Mouse (Mus musculus): ENCODE results near the gene Ctsf. TPM values are rescaled to one million over a fixed set of nuclear protein-coding genes. Genes with fewer than 3 reads are reported as not detected.
A peak's percentile ranks its signal among the peaks of the same experiment; 100 is the strongest.

The Ctsf gene
- total RNA-seq, 2 experiments from 2014 or later = 99.2 to 106 TPM

- intact Hi-C loops (cut with DNase I) = no loop called here
- DNase-seq (ENCODE audit: extremely low spot score in 1 of 2, low spot score in 2 of 2) = no peak
Observed at GRCm38 (mm10) chr19:4896780-4897520, 42.0 kb downstream of the Ctsf start.

- intact Hi-C loops (cut with DNase I) = no loop called here
- DNase-seq (ENCODE audit: extremely low spot score in 1 of 2, low spot score in 2 of 2) = no peak
Observed at GRCm38 (mm10) chr19:4898972-4899371, 44.0 kb downstream of the Ctsf start.

GRCm38 (mm10) chr19:4899888-4900287 is 45.0 kb downstream of the Ctsf start:
- DNase-seq (ENCODE audit: extremely low spot score in 1 of 2, low spot score in 2 of 2) = no peak
- intact Hi-C loops (cut with DNase I) = loop anchor here (10.0 kb wide), 1 partner anchor 145 kb away; the partner anchor contains the start of gene Rbm4b

- DNase-seq (ENCODE audit: extremely low spot score in 1 of 2, low spot score in 2 of 2) = peak; percentile 82 to 88
Observed at GRCm38 (mm10) chr19:4905979-4906794, 51.3 kb downstream of the Ctsf start, which contains the start of gene Bbs1. TSS of gene Bbs1 (minus strand) at chr19:4906628.

GRCm38 (mm10) chr19:4908107-4908506 is 53.2 kb downstream of the Ctsf start:
- intact Hi-C loops (cut with DNase I) = loop anchor here (10.0 kb wide), 1 partner anchor 153 kb away; the partner anchor contains the start of gene Rbm4b
- peak in 1 of 2 experiments; percentile 30 for DNase-seq (ENCODE audit: extremely low spot score in 1 of 2, low spot score in 2 of 2)

More at GRCm38 (mm10) chr19:4905979-4906794, 51.3 kb downstream of the Ctsf start, which contains the start of gene Bbs1:
- intact Hi-C loops (cut with DNase I) = loop anchor here (10.0 kb wide), 1 partner anchor 151 kb away; the partner anchor contains the start of gene Rbm4b

GRCm38 (mm10) chr19:4909376-4909775 is 54.4 kb downstream of the Ctsf start:
- intact Hi-C loops (cut with DNase I) = loop anchor here (10.0 kb wide), 1 partner anchor 155 kb away; the partner anchor contains the start of gene Rbm4b
- no peak for DNase-seq (ENCODE audit: extremely low spot score in 1 of 2, low spot score in 2 of 2)

Other genes with a start within 250 kb of the Ctsf start
- 10 to 100 TPM; 73.7 to 76.1 TPM for gene Lrfn4, start 239.5 kb upstream of the Ctsf start, total RNA-seq (2021)
- 10 to 100 TPM; 19.6 to 21.4 TPM for gene Rce1, start 229.5 kb upstream of the Ctsf start, total RNA-seq (2021)
- 1 to 10 TPM; 2.7 to 3.0 TPM for gene Gm960, start 156.5 kb upstream of the Ctsf start, total RNA-seq (2021)
- gene Sptbn2, start 144.0 kb upstream of the Ctsf start, total RNA-seq (2021) = 100 to 1,000 TPM; 553 to 622 TPM
- 10 to 100 TPM; 12.4 to 14.2 TPM for gene Rbm4b, start 98.6 kb upstream of the Ctsf start, total RNA-seq (2021)
- 10 to 100 TPM; 68.0 to 68.9 TPM for gene Rbm4, start 61.2 kb upstream of the Ctsf start, total RNA-seq (2021)
- 10 to 100 TPM; 16.0 to 16.2 TPM for gene Gm21992, start 43.5 kb upstream of the Ctsf start, total RNA-seq (2021)
- 10 to 100 TPM; 52.7 to 57.0 TPM for gene Rbm14, start 43.5 kb upstream of the Ctsf start, total RNA-seq (2021)
- gene Ccs, start 15.8 kb upstream of the Ctsf start, total RNA-seq (2021) = 10 to 100 TPM; 37.4 to 38.6 TPM
- gene Ccdc87, start 15.8 kb upstream of the Ctsf start, total RNA-seq (2021) = 1 to 10 TPM; 2.4 to 2.9 TPM
- gene Actn3, start 22.8 kb downstream of the Ctsf start, total RNA-seq (2021) = 1 to 10 TPM; 3.1 to 3.9 TPM
- 10 to 100 TPM; 22.7 to 27.8 TPM for gene Zdhhc24, start 23.5 kb downstream of the Ctsf start, total RNA-seq (2021)
- 10 to 100 TPM; 36.7 to 41.8 TPM for gene Bbs1, start 51.5 kb downstream of the Ctsf start, total RNA-seq (2021)
- gene Dpp3, start 73.2 kb downstream of the Ctsf start, total RNA-seq (2021) = 10 to 100 TPM; 62.2 to 67.0 TPM
- 10 to 100 TPM; 16.4 to 17.6 TPM for gene Peli3, start 88.0 kb downstream of the Ctsf start, total RNA-seq (2021)
- gene Mrpl11, start 107.0 kb downstream of the Ctsf start, total RNA-seq (2021) = 10 to 100 TPM; 60.8 to 61.0 TPM
- gene Npas4, start 135.2 kb downstream of the Ctsf start, total RNA-seq (2021) = 10 to 100 TPM in 1 of 2 experiments, 1 to 10 TPM in 1; 9.1 to 10.8 TPM
- gene Slc29a2, start 168.7 kb downstream of the Ctsf start, total RNA-seq (2021) = 10 to 100 TPM; 22.0 to 24.1 TPM
- 100 to 1,000 TPM; 133 to 136 TPM for gene B4gat1, start 183.7 kb downstream of the Ctsf start, total RNA-seq (2021)
- gene AC124502.3, start 183.8 kb downstream of the Ctsf start, total RNA-seq (2021) = 1 to 10 TPM; 6.3 to 7.0 TPM
- gene Brms1, start 186.2 kb downstream of the Ctsf start, total RNA-seq (2021) = 1 to 10 TPM; 6.6 to 8.8 TPM
- gene Rin1, start 195.4 kb downstream of the Ctsf start, total RNA-seq (2021) = 10 to 100 TPM; 16.9 to 24.1 TPM
- 10 to 100 TPM in 1 of 2 experiments, 1 to 10 TPM in 1; 9.5 to 12.2 TPM for gene Cd248, start 212.9 kb downstream of the Ctsf start, total RNA-seq (2021)
- gene Tmem151a, start 230.4 kb downstream of the Ctsf start, total RNA-seq (2021) = 100 to 1,000 TPM; 115 to 122 TPM
- gene Yif1a, start 233.4 kb downstream of the Ctsf start, total RNA-seq (2021) = 10 to 100 TPM; 27.3 to 30.4 TPM
- gene Cnih2, start 243.4 kb downstream of the Ctsf start, total RNA-seq (2021) = 100 to 1,000 TPM; 379 to 384 TPM